Mouse (Mus musculus) limb, embryonic 10.5 days (tissue): ENCODE results near the gene Kcnh1. TPM values are rescaled to one million over a fixed set of nuclear protein-coding genes. Genes with fewer than 3 reads are reported as not detected.

Source experiments
- DNase-seq: peaks from one replicate; pipeline ENCODE4 v3.0.0-alpha.2; 2017; ENCODE audit warnings: low spot score
- H3K27ac ChIP-seq: fragments of 300-500 bp; sonication (generic); 2 replicates; pipeline ENCODE4 v1.5.1; 2016; ENCODE audit warnings: mild to moderate bottlenecking
- H3K27me3 ChIP-seq: fragments of 300-500 bp; sonication (generic); 2 replicates; pipeline ENCODE4 v1.6.1; 2016; ENCODE audit warnings: low read depth, mild to moderate bottlenecking; ENCODE audit not compliant: poor library complexity, severe bottlenecking
- H3K36me3 ChIP-seq: fragments of 300-500 bp; sonication (generic); 2 replicates; pipeline ENCODE4 v1.6.1; 2016; ENCODE audit warnings: mild to moderate bottlenecking, moderate library complexity
- H3K4me1 ChIP-seq: fragments of 300-500 bp; sonication (generic); 2 replicates; pipeline ENCODE4 v1.6.1; 2016
- H3K4me3 ChIP-seq: fragments of 300-500 bp; sonication (generic); 2 replicates; pipeline ENCODE4 v1.5.1; 2016; ENCODE audit warnings: mild to moderate bottlenecking, moderate library complexity
- H3K9me3 ChIP-seq: fragments of 300-500 bp; sonication (generic); replicated peaks from 2 replicates; pipeline ENCODE4 v1.6.1; 2016; ENCODE audit warnings: mild to moderate bottlenecking
- WGBS: fragments of 180-500 bp; shearing (Covaris S2); methylation state at CpG from one replicate; pipeline ENCODE4 v1.1.7; 2016; 5-methylcytosine and 5-hydroxymethylcytosine counted together
- polyA plus RNA-seq: library from polyadenylated mRNA; unstranded; fragments of >200 nt; fragmentation: Nextera tagmentation; extraction: Ambion mirVana; gene quantifications from 2 replicates; pipeline ENCODE4 v1.2.1, GENCODE M21; 2016

Kcnh1 gene
- polyA plus RNA-seq, 1 experiment from 2014 or later: 0.01 TPM

DNA sequence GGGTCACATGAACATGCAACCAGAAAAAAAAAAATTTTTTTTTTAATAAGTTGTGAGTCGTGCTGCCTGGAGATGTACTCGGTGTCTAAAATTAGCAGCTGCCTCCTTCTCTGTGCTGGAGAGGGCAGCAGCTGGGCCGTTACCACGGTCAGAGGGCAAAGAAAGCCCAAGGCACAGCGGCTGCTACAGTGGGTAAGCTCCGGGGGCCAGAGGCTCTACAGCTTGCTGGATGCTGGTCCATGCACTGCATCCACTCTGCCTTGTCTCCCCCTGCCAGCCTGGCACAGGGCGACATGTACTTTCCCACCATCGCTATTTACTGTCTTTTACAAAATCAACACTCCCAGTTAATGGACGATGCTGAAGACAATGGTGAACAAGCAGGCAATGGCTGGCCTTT lies 353.5 kb downstream of the Kcnh1 start:
- no peak overlapping the region for H3K4me3 ChIP-seq
- no peaks in the 10 kb centered on the region; the same call in 1 of the 2 replicates for H3K4me1 ChIP-seq
- no peaks in the 10 kb centered on the region for H3K36me3 ChIP-seq
- DNase-seq: no peak
- no peaks in the 10 kb centered on the region for H3K27me3 ChIP-seq
- 81% methylated on average over 9 of the region's 9 CpGs for WGBS
- no peak overlapping the region for H3K27ac ChIP-seq
- no peaks in the 10 kb centered on the region for H3K9me3 ChIP-seq

DNA sequence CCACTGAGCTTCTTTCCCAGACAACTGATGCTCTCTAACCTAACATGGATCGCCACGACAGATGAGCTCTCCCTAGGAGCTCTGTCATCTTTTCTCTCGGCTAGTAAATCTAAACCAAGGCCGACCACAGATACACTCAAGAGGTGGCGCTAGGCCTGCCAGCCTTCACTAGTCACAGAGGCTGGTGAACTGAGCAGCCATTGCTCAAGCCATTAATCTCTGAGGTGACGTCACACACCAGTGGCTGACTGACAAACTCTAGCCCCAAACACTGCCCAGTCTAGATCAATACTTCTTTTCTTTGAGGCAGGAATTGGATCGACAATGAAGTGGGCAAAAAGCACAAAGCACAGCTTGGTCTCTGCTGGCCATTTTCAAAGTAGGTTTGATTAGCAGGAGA lies 354.3 kb downstream of the Kcnh1 start:
- no peak for DNase-seq
- no peaks in the 10 kb centered on the region for H3K9me3 ChIP-seq
- no peaks in the 10 kb centered on the region for H3K27me3 ChIP-seq
- H3K27ac ChIP-seq: no peak overlapping the region
- H3K36me3 ChIP-seq: no peaks in the 10 kb centered on the region
- no peak overlapping the region for H3K4me3 ChIP-seq
- WGBS: 73% methylated on average over 7 of the region's 7 CpGs
- H3K4me1 ChIP-seq: no peaks in the 10 kb centered on the region; the same call in 1 of the 2 replicates

DNA sequence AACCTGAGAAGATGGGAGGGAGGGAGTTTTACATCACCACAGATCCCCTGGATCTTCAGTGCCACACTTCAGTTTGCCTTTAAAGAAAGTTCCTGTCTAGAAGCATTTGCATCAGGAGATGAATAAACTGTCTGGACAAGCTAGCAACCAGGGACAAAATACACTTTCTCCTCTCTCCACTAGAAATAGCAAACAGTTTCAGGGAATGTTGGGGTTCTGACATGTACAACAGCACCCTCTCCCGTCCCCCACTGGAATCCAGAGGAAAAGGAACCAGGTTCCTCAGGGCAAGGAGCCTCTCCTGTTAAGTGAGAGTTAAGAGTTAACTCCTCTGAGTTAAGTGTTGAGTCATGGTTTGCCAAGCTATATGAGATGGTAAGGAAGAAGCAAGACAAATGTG lies 356.3 kb downstream of the Kcnh1 start:
- no peak for DNase-seq
- H3K27ac ChIP-seq: no peak overlapping the region
- no peaks in the 10 kb centered on the region for H3K36me3 ChIP-seq
- H3K4me3 ChIP-seq: no peak overlapping the region
- 52% methylated on average over 1 of the region's 1 CpGs for WGBS
- no peaks in the 10 kb centered on the region for H3K9me3 ChIP-seq
- H3K27me3 ChIP-seq: no peaks in the 10 kb centered on the region
- H3K4me1 ChIP-seq: no peaks in the 10 kb centered on the region; the same call in 1 of the 2 replicates

DNA sequence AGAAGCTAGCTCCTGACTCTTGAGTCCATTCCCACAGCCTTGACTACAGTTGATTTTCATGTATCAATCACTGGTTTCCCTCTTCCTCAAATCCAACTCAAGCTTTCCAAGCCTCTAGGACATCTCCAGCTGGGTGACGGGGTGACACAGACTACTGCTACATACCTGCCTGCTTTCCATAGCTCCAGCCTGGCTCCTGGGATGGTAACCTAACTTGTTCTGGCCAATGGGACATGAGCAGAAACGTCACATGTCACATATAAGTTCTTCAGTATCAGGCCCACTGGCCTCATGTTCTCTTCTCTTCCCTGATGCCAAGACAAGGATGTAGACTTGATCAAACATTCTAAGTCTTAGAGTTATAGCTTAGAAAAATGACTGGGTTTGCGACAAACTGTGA lies 360.0 kb downstream of the Kcnh1 start:
- no peak overlapping the region for H3K27ac ChIP-seq
- H3K36me3 ChIP-seq: no peaks in the 10 kb centered on the region
- DNase-seq: no peak
- no peaks in the 10 kb centered on the region for H3K9me3 ChIP-seq
- 85% methylated on average over 3 of the region's 3 CpGs for WGBS
- no peaks in the 10 kb centered on the region for H3K4me1 ChIP-seq
- no peaks in the 10 kb centered on the region for H3K27me3 ChIP-seq
- no peak overlapping the region for H3K4me3 ChIP-seq

DNA sequence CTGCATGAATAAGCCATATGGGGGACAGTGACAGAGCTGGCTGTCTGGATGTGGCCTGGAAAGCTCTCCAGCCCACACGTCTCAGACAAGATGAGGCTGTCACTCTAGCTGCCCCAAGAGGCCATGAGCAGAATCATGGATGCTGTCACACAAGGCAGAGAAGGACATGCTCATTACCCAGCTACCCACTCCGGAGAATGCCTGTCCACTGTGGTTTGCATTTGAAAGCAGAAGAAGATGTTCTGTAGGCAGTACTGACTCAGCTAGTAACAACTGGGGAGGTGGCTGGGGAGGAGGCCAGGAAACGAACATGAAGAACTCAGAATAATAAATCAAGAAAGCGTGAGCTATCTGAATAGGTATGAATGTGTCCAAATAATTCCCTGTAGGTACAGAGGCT lies 364.9 kb downstream of the Kcnh1 start:
- H3K36me3 ChIP-seq: no peaks in the 10 kb centered on the region
- no peak overlapping the region for H3K27ac ChIP-seq
- WGBS: 76% methylated on average over 4 of the region's 4 CpGs
- no peaks in the 10 kb centered on the region for H3K4me1 ChIP-seq
- DNase-seq: no peak
- H3K9me3 ChIP-seq: no peaks in the 10 kb centered on the region
- H3K27me3 ChIP-seq: no peaks in the 10 kb centered on the region
- no peak overlapping the region for H3K4me3 ChIP-seq

DNA sequence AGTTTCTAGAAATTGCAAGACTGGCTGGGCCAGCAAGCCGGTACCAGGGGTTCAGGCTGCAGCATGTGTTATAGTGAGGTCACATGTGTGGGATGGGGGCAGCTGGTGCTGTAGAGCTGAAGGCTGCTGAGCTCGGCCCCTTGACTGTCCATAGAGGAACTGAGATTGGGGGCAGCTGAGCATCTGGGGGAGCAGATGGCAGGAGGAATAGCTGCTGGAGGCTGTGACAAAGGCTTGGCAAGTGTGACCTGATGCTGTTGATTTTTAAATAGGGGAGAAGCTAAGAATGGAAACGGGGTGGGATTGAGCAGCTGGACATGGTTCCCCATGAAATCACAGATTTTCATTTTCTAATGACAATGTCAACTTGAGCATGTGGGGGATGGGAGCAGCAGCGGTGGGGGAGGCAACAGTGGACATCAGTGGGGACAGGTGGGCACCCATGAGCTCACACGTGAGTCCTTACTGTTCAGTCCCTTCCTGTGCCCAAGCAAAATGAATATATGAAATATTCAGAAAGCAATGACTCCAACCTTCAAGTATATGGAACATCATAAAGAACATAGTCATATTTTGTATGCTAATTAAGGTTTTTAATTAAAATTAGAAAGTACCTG lies 367.5 kb downstream of the Kcnh1 start:
- H3K36me3 ChIP-seq: no peaks in the 10 kb centered on the region
- no peaks in the 10 kb centered on the region for H3K27me3 ChIP-seq
- DNase-seq: no peak
- H3K27ac ChIP-seq: no peak overlapping the region
- H3K4me1 ChIP-seq: no peaks in the 10 kb centered on the region
- H3K9me3 ChIP-seq: no peaks in the 10 kb centered on the region
- WGBS: 78% methylated on average over 5 of the region's 5 CpGs
- H3K4me3 ChIP-seq: no peak overlapping the region

DNA sequence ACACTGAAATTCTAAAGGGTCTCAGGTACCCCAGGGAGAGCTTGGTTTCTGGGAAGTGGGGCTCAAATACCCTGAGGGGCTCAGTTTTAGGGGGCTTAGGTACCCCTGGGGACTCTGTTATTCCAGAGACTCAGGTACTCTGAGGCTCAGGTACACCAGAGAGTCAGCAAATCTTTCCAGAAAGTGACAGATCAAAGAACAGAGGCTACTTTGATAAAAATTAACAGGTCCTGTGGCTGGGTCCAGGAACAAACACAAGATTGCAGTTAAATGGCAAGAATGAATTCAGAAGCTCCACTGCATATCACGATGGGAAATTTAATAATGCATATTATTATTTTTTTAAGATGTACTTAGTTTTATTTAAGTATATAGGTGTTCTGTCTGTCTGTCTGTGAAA lies 368.8 kb downstream of the Kcnh1 start:
- no peaks in the 10 kb centered on the region for H3K36me3 ChIP-seq
- WGBS: 84% methylated on average over 1 of the region's 1 CpGs
- H3K4me1 ChIP-seq: no peaks in the 10 kb centered on the region
- DNase-seq: no peak
- H3K4me3 ChIP-seq: no peak overlapping the region
- no peaks in the 10 kb centered on the region for H3K9me3 ChIP-seq
- no peak overlapping the region for H3K27ac ChIP-seq
- no peaks in the 10 kb centered on the region for H3K27me3 ChIP-seq

Other genes starting within 250 kb of the Kcnh1 start
- 0.06 TPM in 1 of 2 replicates, not detected in the other for gene Rd3, start 213.4 kb upstream of the Kcnh1 start, polyA plus RNA-seq
- 4.3 and 6.6 TPM in 2 replicates for gene Traf5, start 98.2 kb upstream of the Kcnh1 start, polyA plus RNA-seq
- 14.3 and 18.8 TPM in 2 replicates for gene Rcor3, start 52.7 kb upstream of the Kcnh1 start, polyA plus RNA-seq